Mouse (Mus musculus): ENCODE results near the gene Ubtd2.

The Ubtd2 gene

DNA sequence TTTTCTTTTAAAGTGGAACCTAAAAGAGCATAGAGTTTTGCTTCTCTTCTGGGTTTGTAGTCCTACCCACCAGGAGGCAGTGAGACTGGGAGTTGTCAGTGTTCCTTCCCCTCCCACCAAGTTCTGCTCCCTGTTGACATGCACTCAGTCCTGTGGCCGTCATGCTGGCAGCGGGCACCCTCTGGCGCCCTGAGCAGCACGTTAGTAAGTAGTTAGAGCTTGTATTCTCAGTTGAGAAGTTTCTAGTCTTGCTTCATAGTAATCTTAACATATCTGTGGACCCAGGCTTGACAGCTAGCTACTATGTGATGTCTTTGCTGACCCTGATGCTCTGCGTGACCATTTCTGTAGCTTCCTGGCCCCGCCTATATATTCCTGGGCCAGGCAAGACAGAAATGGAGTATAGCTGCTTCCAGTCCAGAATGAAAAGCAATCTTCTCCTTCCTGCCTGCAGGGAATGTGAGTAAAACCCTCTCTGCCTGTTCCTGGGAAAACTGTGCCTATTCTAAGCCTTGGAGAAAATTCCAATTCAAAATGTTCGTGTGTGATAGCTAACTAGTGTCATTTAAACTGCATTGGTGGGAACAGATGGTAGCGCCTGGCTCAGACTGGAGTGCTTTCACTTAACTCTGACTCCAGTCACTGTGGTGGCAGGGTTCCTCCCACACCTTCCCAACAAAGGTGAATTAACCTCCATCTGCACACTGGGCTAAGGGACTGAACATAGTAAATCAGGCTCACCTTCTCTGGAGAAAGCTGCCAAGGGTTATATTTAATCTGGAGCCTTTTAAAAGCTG is 61.9 kb downstream of the Ubtd2 start:
- in situ Hi-C loops (cut with MboI, MseI), result no loop called here

- in situ Hi-C loops (cut with MboI, MseI), result no loop called here
These were observed 63.6 kb downstream of the Ubtd2 start for GRCm38 (mm10) chr11:32518770-32519169.

DNA sequence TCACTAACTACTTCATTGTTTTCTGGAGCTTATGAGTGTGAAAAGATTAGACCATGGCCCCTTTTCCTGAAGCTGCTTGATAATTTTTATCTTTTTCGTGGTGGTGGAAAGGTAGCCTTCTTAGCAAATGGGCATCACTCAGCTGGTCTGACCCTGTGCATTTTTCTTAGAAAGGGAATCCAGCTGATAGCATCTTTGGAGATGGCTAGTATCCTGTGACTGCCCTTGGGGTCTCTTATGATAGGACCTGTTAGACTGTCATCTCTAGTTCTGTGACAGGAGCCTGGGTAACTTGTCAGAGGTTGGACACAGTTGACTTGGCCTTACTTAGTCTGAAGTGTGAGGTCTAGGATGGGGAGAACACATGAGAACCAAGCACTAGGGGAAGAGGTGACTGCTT is 64.2 kb downstream of the Ubtd2 start:
- in situ Hi-C loops (cut with MboI, MseI), result no loop called here

- in situ Hi-C loops (cut with MboI, MseI), result no loop called here
These were observed 66.1 kb downstream of the Ubtd2 start for GRCm38 (mm10) chr11:32521246-32521645.

DNA sequence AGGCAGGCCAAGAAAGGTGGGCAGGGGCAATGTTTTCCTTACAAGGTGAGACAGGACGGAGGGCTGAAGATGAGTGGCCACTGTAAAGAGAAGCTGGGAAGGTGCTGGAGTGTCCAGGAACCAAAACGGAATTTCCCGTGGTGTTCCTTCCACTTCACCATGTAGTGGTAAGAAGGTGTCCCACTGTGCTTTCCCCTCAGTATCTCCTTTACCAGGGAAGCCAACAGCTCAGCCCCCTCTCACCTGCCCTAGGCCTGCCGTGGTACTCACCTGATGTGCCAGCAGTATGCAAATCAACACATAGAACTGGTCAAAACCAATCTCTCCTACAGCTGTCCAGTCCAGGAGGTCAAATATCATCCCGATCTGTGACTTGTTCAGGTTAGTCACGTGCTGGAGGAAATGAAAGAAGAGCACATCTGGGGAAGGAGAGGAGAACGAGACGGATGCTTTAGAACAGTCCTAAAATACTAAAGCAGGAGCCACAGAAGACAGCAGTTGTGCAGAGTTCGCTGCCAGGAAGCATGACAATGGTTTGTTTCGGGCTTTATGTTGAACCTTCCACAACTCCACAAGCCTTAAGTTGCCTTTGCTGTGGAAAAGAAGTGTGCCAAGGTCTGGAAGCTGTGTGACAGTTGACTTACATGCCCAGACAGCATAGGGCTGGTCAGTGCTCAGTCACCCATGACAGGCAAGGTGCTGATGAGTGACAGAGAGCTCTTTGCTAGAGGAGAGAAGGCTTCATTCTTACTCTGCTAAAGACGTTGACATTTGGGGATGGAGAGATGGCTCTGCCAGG is 69.2 kb downstream of the Ubtd2 start:
- in situ Hi-C loops (cut with MboI, MseI), result no loop called here

DNA sequence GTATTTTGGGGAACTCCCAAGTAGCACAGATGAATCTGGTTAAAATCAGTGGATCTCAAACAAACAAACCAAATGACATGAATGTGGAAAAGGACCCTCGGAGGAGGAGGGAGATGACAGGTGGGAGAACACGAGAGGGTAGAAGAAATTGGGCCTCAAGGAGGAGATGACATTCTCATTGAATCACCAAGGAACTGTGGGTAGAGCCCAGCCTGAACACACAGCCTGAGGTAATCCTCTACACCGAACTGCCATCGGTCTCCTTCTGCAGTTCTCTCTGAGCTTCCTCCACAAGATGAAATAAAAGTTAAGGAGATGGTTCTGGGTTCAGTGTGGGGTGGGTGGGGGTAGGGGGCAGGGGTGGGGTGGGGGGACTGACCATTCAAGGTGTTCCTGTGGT is 71.8 kb downstream of the Ubtd2 start:
- in situ Hi-C loops (cut with MboI, MseI), result no loop called here

DNA sequence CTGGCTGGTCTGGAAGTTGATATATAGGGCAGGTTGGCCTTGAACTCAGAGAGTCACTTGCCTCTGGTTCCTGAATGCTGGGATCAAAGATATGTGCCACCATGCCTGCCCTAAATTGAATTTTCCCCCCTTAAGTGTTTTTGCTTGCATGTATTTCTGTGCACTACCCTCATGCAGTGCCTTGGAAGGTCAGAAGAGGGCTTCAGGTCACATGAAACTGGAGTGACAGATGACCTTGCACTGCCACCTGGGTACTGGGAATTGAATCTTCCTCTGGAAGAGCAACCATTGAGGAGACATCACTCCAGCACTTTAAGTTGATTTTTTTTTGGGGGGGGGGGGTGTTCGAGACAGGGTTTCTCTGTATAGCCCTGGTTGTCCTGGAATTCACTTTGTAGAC is 75.0 kb downstream of the Ubtd2 start:
- in situ Hi-C loops (cut with MboI, MseI), result no loop called here

DNA sequence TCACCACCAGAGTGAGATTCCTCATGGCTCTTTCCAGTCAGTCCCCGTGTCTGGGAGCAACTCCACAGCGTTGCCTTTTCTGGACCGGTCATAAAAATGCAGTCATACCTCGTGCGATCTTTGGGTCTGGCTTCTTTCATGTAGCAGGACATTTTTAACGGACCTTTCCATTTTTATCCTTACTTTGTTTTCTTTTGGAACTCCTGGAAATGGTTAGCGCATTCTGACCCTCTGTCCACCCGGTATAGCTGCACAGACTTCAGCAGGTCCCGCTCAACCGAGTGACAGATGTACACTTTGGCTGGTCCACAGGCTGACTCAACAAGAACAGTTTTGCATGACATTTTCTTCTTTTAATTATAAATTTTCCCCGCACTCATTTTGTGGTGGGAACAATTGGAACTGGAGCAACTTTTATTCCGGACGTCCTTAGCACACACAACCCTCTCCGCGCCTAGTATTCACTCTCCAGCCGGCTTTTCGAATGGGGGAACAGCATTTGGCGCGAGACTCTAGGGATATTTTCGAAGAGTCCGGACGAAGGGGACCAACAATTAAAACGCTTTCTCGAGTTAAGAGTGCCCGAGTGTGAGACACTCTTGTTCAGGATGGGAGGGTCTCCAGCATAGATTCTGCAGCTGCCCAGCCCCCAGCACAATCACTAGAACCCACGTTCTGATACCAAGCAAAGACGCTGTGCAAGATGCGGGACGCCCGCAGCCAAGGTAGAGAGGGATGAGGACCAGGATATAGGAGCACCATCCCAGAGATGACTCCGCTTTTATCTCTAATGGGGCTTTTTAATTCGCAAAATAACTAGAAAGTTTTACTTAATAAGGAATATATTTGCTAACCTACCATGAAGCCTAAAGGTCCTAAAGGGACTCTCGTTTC is 76.9 kb downstream of the Ubtd2 start, which contains the start of gene Efcab9:
Gene Efcab9, minus strand, starts transcription at position 211 of the 894 bp plus-strand sequence.
- in situ Hi-C loops (cut with MboI, MseI), result no loop called here

DNA sequence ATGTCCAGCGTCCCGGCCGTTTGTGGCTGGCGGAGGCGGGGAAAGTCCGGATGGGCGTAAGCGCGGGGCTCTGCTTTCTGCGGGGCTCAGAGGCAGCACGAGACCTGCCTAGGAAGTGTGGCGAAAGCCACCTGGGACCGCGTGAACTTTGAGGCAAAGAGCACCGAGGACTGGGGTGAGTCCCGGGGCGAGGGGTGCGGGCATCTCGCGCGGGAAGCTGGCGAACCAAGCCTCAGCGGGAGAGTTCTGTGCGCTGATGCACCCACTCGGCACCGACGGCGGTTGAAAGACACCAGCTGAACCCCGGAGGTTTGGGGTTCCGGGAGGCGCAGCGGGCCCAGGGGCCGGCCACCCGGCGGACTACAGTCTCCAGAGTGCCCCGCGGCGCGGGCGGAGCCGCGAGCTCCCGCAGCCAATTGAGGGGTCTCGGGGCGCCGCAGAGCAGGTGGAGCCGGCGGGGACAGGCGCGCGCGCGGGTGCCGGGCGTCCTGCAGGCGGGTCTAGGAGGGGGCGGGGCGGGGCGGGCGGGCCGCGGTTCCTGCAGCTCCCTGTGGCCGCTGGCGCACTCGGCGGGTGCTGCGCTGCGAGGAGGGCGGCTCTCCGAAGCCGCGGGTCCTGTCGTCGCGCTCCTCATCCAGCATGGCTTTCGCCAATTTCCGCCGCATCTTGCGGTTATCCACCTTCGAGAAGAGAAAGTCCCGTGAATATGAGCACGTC is 77.8 kb downstream of the Ubtd2 start, which contains the start of gene Stk10:
Gene Stk10, plus strand, starts transcription at position 541 of the 717 bp plus-strand sequence.
- in situ Hi-C loops (cut with MboI, MseI), result no loop called here

DNA sequence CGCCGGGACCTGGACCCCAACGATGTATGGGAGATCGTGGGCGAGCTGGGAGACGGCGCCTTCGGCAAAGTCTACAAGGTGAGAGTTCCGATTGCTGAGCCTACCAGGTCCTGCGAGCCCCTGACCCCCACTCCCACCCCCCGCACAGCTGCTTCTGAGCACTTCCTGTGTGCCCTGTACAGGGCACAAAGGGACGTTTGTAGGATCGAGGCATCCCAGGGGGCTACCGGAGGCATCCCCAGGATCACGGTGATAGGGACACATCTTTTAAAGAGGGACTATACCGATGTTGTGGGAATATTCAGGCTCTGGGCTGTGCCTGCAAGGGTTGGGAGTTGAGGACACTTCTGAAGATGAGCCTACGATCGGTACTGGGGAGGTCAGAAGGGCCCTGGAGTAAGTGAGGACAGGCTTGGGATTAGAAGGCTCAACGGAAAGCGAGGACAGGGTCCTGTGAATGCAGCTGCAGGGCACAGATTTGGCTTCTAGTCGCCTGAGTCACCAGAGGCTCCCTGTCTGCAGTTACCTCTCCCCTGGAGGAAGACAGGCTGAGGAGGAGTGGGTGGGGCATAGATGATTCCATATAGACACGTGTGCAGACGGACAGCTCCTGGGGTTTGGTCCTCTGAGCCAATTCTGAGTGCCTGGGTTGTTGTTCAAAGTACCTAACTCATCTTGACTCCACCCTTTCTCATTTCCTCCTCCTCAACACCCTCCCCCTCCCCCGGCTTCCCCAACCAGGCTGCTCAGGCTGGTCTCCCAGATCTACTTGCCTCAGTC is 78.5 kb downstream of the Ubtd2 start:
- in situ Hi-C loops (cut with MboI, MseI), result no loop called here

GRCm38 (mm10) chr11:32534453-32535075 is 79.4 kb downstream of the Ubtd2 start:
- in situ Hi-C loops (cut with MboI, MseI), result loop anchor here (5.0 kb wide), 1 partner anchor 43 kb away; no protein-coding TSS in a partner anchor

DNA sequence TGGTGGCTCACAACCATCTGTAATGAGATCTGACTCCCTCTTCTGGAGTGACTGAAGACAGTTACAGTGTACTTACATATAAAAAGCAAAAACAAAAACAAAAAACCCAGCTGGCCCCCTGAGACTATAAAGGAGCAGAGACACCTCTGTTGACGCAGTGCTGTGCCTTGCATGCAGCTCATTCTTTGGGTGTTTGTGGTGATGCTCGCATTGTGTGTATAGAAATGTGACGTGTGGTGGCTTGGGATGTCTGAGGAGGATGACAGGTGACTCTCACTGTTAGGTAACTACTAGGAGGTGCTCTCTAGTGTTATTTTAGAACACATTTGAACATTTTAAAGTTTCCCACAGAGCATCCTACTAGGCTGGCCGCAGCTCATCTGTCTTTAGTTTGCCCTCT is 80.5 kb downstream of the Ubtd2 start:
- in situ Hi-C loops (cut with MboI, MseI), result loop anchor here (5.0 kb wide), 1 partner anchor 42 kb away; no protein-coding TSS in a partner anchor

DNA sequence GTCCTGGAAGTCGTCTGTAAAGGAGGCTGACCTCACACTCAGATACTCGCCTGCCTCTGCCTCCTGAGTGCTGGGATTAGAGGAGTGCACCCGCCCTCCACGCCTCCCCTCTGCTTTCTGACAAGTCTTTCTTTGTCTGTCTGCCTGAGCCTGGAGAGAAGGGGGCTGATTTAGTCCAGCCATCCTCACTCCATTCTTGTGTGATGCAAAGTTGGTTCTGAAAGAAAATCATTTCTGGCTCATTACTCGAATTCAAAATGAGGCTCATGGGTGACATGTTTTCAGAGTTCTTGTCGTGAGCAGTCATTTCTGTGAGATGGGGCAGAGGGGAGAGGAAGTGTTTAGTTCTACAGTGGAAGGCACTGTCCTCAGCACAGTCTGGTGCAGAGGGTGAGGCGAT is 81.8 kb downstream of the Ubtd2 start:
- in situ Hi-C loops (cut with MboI, MseI), result loop anchor here (5.0 kb wide), 1 partner anchor 40 kb away; no protein-coding TSS in a partner anchor

DNA sequence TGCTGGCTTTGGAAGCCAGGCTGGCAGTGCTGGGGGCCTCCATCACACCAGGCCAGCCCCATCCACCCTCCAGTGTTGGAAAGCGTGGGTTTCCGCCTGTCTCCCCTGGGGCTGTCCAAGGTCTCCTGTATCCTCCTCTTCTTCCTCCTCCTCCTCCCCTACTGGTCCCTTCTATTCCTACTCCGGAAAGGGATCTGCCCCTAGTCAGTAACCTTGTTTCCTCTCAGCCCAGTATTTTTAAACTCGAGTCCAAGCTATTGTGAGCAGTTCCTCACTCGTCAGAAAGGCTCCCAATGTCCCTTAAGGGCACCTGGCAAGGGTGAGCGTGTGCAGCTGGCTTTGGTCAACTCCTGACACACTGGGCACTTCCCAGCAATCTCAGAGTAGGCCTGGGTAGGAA is 83.3 kb downstream of the Ubtd2 start:
- in situ Hi-C loops (cut with MboI, MseI), result loop anchor here (5.0 kb wide), 1 partner anchor 39 kb away; no protein-coding TSS in a partner anchor

DNA sequence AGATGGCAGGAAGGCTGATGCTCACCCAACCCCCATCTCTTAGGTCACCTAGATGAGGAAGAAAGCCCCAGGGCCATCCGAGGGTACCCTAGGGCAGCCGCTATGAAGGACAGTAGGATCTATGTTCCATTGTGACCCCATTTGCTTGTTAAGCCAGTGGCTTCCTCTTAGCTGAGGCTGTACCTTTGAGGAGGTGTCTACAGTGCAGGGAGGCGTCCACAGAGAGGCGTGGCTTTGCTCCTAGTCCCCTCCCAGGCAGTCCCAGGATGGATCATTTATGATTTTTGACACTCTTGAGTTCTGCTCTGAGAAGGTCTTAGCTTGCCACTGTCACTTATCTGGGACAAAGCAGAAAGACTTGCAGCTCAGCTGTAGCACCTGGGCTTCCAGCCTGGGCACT is 83.7 kb downstream of the Ubtd2 start:
- in situ Hi-C loops (cut with MboI, MseI), result loop anchor here (5.0 kb wide), 1 partner anchor 38 kb away; no protein-coding TSS in a partner anchor

DNA sequence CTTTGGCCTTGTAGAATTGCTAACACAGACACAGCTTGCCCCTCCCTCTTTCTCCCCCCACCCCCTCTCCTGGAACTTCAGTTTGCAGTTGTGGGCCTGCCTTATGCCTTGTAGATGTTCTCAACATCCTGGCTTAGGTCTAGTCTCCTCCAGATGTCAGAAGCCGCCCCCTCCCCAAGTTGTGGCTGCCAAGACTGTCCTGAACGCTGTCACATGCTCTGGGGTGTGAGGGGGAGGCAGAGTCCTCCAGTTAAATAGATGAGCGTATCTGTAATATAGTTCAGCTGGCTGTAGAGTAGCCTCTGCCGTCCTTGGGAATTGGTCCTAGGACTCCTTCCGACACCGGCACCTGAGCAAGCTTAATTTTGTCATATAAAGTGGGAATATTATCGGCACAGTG is 84.5 kb downstream of the Ubtd2 start:
- in situ Hi-C loops (cut with MboI, MseI), result loop anchor here (5.0 kb wide), 1 partner anchor 38 kb away; no protein-coding TSS in a partner anchor

DNA sequence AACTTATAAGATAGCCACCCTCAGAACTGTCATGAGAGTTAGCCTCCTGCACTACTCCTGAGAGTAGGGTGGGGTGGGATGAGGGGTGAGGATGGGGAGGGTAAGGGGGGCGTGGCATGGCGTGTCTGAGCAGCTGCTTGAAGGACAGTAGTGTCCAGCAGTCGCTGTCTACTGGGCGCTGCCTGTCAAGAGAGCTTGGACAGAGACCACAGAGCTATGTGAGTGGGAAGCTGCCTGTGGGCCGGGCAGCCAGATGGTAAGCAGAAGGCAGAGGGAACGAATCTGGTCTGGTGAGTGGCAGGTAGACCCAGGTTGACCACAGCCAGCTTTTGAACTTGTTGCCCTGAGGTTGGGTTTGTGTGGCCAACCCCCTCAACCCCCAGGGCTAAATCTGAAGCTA is 85.3 kb downstream of the Ubtd2 start:
- in situ Hi-C loops (cut with MboI, MseI), result no loop called here

DNA sequence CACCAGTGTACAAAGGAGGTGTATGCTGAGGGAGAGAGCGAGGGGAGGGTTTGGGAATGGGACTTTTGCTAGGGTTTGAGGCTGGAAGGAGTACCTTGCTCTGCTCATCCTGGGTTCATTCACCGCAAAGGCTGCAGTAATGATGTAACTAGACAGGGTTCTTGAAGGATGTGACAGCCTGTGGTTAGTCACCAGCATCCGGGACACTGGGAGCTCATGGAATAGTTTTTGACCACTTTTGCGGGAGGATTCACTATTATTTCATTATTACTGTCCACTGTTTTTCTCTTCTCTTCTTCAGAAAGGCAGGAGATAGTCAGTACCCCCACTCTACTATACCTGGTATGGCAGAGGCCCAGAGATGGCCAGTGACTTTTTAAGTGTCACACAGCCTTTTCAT is 87.0 kb downstream of the Ubtd2 start:
- in situ Hi-C loops (cut with MboI, MseI), result no loop called here

GRCm38 (mm10) chr11:32542687-32543411 is 87.7 kb downstream of the Ubtd2 start:
- in situ Hi-C loops (cut with MboI, MseI), result no loop called here

All from regulatory T cell (primary cell).